Mouse (Mus musculus) T-helper 2 cell (primary cell): ENCODE data around the gene Lhx3.

Experiments used
- in situ Hi-C: fragments of 300-600 bp; cut with MboI, MseI; formaldehyde crosslinking; loops from one replicate; pipeline ENCODE4 v1.15.1; 2025; ENCODE audit warnings: high pct_unique_total_duplicates

Lhx3 gene

DNA sequence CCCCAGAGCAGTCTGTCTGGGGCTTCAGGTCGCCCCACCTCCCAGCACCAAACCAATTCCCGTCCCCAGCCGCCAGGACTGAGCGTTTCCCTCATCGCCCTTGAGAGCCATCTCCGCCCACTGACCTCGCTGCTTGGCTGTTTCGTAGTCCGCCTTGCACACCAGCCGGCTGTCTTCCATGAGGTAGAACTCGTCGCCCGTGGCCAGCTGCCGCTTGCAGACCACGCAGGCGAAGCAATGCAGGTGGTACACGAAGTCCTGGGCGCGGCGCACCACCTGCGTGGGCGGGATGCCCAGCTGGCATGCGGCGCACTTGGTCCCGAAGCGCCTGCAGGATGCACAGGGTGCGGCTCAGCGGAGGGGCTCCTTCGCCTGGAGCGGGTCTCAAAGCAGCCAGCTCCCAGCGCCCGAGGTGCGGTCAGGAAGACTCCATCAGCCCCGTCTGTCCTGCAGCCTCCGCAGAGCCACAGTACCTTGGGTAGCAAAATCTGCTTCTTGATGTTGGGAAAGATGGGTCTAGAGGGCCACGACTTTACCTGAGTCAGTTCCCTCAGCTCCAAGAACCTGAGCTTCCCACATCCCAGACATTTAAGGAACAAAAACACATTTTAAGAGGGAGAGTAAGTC is 5.1 kb downstream of the Lhx3 start:
- in situ Hi-C loops = no loop called here

DNA sequence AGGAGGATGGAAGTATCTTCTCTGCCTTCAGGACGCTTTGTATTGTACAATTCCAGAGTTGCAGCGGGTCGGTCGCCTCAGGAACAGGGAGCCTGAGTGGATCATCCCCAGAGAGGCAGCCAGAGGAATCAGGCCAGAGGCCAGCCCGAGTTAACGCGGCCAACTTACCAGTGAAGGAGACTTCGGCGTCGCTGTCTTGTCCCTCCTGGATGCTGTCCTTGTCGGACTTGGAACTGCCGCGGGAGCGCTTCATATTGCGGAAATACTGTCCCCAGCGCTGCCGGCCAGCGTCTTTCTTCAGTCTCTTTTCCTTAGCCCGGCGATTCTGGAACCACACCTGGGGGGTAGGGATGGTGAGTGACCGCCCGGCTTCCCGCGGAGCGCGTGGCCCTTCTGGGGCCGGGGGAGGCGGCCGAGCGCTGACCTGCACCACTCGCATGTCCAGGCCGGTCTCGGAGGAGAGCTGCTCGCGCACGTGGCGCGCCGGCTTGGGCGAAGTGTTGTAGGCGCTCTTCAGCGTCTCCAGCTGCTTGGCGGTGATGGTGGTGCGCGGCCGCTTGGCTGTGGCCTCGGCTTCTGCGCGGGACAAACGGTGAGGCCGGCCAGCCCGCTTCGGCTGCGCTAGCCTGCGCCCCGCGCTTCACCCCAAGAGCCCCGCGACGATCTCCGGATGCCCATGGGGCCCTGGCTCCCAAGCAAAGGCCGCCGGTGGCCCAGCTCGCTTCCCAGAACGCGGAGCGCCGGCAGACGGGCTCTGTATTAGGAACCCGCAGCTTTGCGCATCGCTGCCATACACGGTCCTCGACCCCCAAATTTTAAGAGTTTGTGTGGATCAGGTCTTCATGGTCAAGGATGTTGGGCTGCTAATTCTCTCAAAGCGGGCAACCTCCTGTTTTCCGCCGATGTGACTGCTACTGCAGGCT is 5.9 kb downstream of the Lhx3 start:
- in situ Hi-C loops = no loop called here

DNA sequence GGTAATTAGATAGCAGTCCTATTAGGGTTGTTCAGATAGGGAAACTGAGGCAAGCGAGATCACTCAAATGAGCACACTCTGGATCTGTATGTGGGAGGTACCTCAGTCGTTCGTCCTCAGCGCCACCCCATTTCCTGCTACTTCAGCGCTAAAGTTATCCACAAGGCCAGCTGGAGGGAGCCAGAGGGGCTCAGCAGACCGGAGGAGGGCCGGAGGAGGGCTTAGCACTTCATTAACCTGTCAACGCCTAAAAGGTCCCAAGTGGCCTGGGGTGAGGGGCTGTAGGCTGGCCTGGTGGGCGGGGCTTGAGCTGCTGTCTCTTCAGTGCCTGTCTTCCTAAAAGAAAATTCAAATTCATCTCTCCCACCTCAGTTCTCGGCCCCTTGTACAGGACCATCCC is 9.6 kb downstream of the Lhx3 start:
- in situ Hi-C loops = no loop called here

DNA sequence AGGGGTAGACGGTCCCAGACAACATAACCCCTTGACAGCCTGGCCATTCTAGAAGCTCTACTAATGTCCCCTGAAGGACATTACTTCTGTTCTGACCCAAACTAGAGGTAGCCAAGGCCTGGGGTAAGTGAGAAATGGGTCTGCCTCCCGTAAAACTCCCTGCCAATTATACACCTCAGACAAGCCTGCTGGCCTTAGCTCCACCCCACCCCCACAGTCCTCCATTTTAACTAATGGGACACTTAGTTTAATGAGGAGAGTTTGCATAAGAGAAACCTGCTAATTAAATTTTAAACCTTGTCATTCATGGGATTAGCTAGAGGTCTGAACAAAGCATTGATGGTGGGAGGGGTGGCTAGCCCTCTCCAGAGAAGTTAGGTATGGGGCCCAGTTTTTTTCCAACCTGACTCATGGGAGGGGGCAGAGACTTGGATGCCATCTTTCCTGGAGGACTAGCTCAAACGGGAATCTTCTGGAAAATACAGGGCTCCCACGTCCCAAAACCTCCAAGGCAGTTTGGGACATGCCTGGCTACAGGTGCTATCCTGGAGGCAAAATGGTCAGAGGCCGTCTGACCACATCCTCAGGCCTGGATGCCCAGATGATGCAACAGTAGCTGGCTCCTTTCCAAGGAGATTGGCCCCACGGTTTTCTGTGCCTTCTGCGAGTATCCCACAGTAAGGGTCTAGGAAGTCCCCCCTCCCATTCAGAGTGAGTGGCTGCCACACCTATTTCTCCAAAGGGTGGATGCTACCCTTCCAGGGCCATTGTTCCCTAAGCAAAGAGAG is 13.3 kb downstream of the Lhx3 start:
- in situ Hi-C loops = no loop called here

DNA sequence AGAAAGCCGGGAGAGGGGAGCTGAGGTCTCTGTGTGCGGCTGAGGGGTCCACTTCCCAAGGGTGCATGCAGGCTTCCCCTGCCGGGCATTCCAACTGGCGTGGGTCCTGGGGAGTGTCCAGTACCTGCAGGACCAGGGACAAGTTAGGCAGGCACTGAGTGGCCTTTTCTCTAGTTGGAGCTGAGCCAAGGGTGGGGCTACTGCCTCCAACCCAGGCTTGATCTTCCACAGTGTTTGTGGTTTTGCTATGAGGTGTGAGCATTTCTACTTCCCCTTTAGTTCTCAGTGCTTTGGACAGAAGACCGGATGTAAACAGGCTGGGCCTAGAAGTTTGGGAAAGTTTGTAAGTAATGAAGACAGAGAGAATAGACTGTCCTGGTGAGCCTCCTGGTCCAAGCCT is 19.6 kb downstream of the Lhx3 start:
- in situ Hi-C loops = no loop called here

DNA sequence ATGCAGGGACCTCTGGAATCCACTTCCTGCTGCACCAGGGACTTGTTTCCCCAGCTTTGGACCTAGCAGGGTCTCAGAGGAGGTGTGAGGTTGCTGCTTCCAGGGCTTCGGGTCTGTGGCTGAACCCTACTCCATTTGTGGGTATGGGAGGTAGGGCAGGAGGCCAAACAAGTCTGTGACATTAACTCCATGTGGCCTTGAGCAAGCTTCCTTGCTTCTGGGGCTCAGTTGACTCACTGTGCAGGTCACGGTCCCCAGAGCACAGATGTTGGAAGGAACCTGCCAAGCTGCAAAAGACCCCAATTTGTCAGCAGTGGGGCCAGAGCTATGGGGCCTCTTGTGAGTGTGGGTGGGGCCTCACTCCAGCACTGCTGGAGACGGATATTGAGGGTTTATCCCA is 23.7 kb downstream of the Lhx3 start:
- in situ Hi-C loops = no loop called here

DNA sequence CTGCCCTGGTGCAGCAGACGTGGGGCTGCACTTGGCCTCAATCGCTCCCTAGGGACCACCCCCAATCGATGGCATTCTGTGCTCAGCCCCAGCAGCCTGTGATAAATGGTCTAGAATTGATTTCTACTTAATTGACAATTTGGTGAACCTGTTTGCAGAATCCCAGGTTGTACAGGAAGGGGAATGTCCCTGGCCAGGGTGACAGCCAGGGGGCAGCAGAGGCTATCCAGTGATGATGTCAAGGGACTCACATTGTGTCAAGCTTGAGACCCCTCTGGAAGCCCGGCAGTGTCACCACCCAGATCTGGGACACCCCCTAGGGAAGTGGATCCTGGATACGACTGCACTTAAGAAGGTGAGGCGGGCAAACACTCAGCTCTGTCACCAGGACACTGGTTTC is 25.4 kb downstream of the Lhx3 start:
- in situ Hi-C loops = no loop called here

DNA sequence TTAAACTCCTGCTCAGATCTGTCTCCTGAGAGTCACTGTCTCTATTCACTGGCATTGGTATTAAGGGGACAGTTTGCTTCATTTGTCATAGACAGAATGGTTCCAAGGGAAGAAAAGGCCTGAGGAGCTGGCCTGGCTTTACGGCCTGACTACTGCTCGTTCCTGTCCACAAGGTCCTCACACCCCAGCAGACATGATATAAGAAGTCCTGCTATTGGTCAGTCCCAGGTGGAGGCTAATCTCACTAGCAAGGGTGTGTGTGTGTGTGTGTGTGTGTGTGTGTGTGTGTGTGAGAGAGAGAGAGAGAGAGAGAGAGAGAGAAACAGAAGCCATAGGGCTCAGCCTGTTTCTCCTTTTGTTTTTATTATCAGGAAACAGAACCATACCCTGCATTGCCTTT is 30.9 kb downstream of the Lhx3 start:
- in situ Hi-C loops = loop anchor here (10.0 kb wide), 1 partner anchor 908 kb away; no protein-coding TSS in a partner anchor

DNA sequence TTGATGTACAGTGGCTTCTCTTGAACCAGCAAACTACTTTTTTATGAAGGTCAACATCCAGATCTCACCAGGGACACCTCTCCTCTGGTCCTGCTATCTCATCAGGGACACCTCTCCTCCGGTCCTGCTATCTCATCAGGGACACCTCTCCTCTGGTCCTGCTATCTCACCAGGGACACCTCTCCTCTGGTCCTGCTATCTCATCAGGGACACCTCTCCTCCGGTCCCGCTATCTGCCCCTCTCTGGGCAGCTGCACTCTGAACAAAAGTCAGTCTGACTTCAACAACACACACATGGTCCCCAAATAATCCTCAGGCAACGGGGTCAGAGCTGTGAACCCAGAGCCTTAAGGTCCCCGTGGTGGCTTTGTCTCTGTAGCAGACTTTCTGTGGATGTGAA is 31.4 kb downstream of the Lhx3 start:
- in situ Hi-C loops = loop anchor here (10.0 kb wide), 1 partner anchor 908 kb away; no protein-coding TSS in a partner anchor

DNA sequence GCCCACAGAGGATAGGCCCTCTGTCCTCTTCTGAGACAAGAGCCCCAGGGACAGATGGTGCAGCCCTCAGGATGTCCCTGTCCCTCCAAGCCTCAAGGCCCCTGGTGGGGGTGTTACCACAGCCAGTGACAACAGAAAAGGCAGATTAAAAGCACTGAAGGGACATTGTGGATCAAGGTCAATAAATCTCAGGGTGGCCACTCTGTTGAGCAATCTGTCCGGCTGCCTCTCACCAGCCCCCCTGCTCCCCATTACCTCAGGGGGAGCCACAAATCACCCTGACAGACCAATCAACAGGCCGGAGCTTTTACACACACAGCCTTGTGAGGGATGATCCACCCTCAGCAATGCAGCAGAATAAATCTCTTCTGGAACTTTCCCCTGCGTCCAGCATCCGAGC is 32.9 kb downstream of the Lhx3 start:
- in situ Hi-C loops = loop anchor here (10.0 kb wide), 1 partner anchor 910 kb away; no protein-coding TSS in a partner anchor

DNA sequence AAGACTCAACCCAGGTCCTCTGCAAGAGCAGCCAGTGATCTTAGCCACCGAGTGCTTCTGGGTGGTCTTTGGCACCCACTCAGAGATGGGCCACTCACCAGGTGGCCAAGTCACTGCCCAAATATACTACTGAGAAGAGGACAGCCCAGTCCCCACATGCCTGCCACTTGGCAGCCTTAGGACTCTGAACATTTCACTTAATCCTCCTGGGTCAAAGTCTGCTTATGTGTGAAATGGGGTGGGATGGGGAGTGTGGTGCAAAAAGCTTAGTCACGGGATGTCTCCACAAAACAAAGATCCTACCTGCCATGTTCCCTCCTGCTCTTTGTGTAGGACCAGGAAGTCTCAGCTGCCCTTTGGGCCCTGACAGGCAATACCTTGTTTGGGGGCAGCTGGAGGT is 35.9 kb downstream of the Lhx3 start:
- in situ Hi-C loops = loop anchor here (10.0 kb wide), 1 partner anchor 913 kb away; no protein-coding TSS in a partner anchor

DNA sequence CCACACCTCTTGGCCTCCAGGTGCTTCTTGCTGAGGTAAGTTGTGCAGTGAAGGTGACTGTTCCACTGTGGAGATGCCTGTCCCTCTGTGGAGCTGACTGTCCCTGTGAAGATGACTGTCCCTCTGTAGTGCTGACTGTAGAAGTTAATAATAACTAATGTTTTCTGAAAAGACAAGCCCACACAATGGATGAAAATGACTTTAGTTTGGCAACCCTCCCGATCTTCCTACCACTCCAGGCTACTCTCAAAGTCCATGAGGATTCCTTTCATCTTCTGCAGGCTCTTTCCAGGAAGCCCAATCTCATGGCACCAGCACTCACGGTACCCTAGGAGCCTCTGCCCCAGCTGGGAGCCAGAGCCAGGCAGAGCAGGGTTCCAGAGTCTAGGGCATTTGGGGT is 37.7 kb downstream of the Lhx3 start:
- in situ Hi-C loops = loop anchor here (10.0 kb wide), 1 partner anchor 914 kb away; no protein-coding TSS in a partner anchor

DNA sequence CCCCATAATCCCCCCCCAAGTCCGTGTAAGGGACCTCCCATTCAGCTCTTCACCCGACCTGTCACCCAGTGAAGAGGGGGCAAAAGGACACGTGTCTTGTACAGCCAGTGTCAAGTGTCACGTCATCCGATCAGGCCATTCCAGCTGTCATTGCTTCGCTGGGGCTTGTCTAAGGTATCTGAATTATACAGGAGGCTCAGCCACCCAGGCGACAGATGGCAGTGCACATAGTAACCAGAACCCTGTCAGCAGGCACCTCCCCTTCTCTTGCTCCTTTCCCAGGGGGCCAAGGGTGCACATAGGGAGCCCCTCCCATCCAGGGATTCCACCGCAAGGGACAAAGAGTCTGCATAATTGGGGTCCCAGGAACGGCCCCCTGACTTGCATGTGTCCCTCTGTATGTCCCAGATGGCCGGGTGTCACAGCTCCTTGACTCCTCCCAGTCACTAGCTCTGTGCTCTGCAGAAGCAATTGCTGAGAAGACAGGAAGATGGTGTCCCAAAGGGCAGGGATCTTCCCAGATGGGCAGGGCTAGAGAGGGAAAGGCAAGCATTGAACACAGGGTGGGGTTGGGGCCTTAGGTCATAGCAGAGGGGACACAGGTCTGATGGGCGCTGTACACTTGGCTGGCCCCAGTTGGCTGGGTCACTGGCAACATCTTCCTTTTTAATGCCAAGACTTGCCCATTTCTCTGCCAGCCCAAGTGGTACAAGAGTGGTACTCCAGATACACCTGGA is 39.1 kb downstream of the Lhx3 start:
- in situ Hi-C loops = no loop called here

DNA sequence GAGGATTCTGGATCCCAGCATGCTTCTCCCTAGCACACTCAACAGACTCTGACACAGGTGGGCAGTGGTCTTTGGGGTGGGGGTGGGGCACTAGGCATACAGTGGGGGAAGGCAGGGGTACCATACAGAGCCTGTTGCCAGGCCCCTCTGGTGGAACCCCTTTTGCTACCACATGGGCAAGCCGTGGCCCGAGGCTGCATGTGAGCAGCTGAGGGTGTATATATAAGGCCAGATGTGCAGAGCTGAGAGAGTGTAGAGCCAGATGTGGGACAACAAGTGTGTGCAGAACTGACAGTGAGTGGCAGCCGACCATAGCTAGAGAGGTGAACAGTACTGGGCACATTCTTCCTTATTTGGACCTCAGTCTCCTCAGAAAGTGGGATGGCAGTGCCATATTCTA is 41.2 kb downstream of the Lhx3 start:
- in situ Hi-C loops = no loop called here

DNA sequence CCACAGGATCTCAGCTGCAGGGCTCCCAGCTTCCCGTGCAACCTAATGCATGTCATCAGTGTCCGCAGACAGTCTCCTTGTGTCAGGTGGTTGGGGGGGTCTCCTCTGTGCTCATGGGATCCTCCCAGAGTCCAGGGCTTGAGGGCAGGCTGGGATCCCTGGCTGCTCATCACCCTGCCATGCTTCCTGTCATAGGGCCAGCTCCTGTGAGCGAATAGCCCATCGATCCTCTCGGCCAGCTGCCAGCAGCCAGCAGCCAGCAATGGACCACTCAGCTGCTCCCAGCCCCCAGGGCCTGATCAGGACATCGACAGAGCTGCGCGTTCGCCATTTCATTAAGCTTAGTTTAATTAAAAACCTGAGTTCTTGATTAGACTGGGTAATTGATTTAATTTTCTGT is 50.0 kb downstream of the Lhx3 start:
- in situ Hi-C loops = no loop called here

DNA sequence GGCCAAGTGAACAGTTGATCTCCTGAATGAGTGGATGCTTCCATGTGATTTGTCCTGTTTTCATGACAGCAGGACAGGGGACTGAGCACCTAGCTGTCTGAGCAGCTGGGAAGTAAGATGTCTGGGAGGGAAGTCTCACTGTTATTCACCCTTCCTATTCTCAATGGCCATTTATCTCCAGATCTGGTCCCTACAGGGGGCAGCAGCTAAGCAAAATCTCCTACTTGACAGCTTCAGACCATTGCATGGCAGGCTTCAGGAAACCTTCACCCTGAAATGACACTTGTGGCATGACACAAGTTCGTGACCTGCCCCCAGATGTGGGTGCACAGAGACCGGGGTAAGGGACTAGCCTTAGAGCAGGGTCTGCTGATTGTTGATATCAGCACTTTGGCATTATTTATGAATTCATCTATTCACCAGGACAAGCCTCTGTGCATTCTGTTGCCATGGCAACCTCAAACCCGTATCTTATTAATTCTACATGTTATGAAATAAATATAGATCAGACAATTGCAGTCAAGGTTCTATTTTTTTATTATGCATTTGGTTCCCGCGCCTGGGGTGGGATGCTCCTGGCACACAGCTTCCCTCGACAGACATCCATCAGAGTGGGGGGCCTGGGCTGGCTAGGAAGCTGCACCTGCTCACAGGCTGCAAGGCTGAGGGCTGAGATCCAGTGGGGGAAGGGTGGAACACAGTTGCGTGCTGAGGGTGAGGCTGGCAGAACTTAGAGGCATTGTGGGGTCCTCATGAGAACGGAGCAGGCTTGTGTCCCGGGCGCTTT is 51.7 kb downstream of the Lhx3 start:
- in situ Hi-C loops = no loop called here

DNA sequence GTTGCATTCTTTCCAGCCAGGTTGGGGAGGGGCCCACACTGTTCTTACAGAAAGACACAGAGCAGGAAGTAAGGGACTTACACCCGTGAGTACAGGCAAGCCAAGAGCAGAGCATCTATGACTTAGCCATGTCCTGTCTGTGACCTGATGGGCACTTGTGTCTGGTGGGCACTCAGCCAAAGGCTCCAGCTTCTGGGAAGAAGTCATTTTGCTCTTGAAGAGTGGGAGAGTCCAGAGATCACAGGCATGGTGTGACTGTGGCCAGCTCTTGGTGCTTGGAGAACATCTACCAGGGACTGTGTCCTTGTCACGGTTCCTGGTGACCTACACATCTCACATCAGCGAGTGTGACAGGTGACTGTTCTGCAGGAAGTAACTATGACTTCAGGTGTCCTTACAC is 52.4 kb downstream of the Lhx3 start:
- in situ Hi-C loops = no loop called here

DNA sequence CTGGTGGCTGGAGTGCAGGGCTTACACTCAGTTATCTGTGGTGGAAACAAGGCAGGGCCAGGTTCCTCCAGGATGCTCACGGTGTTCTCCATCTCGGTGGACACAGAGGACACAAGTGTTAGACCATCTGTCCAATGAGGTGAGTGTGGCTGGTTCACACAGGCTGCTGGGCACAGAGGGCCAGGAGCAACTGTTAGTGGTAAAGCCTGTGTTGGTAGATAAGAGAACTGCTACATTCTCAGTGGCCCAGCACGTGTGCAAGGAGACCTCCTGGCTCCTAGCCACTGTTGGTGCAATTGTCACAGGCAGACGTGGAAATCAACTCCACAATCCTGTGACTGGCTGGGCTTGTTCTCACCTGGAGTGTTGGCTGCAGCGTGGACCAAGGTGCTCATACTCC is 53.5 kb downstream of the Lhx3 start:
- in situ Hi-C loops = loop anchor here (5.0 kb wide), 1 partner anchor 78 kb away; no protein-coding TSS in a partner anchor

DNA sequence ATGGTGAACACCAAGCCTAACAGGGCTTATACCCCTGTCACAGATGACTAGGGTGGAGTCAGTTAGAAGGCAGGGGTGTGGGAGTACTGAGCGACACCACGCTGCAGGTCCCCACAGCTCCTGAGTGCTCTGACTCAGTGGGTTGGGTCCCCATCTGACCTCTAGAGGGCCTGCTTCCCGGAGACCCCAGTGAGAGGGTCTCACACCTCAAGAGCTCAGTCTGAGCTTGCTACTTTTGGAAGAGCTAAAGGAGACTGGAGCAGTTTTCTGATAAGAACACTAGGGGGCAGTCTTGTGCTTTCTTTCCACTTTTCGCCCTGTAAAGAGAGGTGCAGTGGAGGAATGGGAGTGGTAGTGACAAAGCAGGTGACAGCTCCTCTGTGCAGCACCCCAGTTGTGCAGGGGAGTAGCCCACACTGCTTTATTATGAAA is 54.2 kb downstream of the Lhx3 start:
- in situ Hi-C loops = loop anchor here (5.0 kb wide), 1 partner anchor 78 kb away; no protein-coding TSS in a partner anchor

DNA sequence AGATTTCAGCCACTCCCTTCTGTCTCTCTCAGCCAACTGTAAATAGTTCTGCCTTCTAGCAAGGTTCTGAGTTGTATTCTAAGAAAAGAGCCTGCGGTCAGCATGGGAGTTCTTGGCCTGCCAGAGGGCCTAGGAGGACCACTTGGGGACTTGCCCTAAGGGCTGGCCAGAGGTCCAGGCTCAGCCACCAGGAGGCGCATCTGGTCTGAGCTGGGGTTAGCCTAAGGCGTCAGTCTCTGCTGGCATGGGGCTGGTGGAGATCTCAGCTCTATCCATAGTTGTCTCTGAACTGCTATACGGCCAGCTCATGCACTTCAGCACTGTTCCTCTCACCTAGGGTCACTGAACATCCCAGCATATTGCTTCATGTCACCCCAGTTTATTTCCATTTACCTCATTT is 54.8 kb downstream of the Lhx3 start:
- in situ Hi-C loops = loop anchor here (5.0 kb wide), 1 partner anchor 79 kb away; no protein-coding TSS in a partner anchor
